Mouse (Mus musculus) gastrocnemius, postnatal 25 days (tissue): ENCODE results near the gene Pms2. TPM values are rescaled to one million over a fixed set of nuclear protein-coding genes. Genes with fewer than 3 reads are reported as not detected.

Experiments used
- DNase-seq: peaks from one replicate; pipeline ENCODE4 v3.0.0; 2022
- long read RNA-seq, 2 experiments: library from polyadenylated mRNA; stranded (forward); transcript quantifications; one replicate each; pipeline ENCODE4 v2.0.0; 2021
- total RNA-seq, 2 experiments: library from RNA; stranded (reverse); gene quantifications; 1 replicate in 1 of 2; 2 replicates in 1 of 2; pipeline ENCODE4 v1.2.3; 2021

Gene Pms2
- 1 to 10 TPM; 4.9 to 7.0 TPM for total RNA-seq
- long read RNA-seq, experiment 1, full-length matches to known transcripts, result 2 of 7 reads
- long read RNA-seq, experiment 1, partial matches to known transcripts, result 2 of 7 reads
- long read RNA-seq, experiment 1, other reads (novel, unspliced or antisense), result 3 of 7 reads
- long read RNA-seq, experiment 2, full-length matches to known transcripts, result 4 of 5 reads
- long read RNA-seq, experiment 2, partial matches to known transcripts, result 1 of 5 reads
- long read RNA-seq, experiment 2, other reads (novel, unspliced or antisense), result 0 of 5 reads

- DNase-seq, result peak; percentile 96
These were observed at the start of gene Pms2, which contains the start of gene Aimp2 for GRCm38 (mm10) chr5:143909417-143910400. Gene Pms2, plus strand, starts transcription at chr5:143909964. Gene Aimp2, minus strand, starts transcription at chr5:143909847.

GRCm38 (mm10) chr5:143871547-143872169, 38.1 kb upstream of the Pms2 start:
- no peak for DNase-seq

- DNase-seq, result no peak
These were observed 35.2 kb upstream of the Pms2 start for GRCm38 (mm10) chr5:143874571-143874970.

GRCm38 (mm10) chr5:143885274-143885673, 24.5 kb upstream of the Pms2 start:
- DNase-seq, result no peak

GRCm38 (mm10) chr5:143890741-143891140, 19.0 kb upstream of the Pms2 start:
- no peak for DNase-seq

- no peak for DNase-seq
These were observed 17.4 kb upstream of the Pms2 start for GRCm38 (mm10) chr5:143892255-143892886.

GRCm38 (mm10) chr5:143893396-143893795, 16.4 kb upstream of the Pms2 start:
- DNase-seq, result no peak

GRCm38 (mm10) chr5:143897635-143898330, 12.0 kb upstream of the Pms2 start, which contains the start of gene Ankrd61:
Gene Ankrd61, minus strand, starts transcription at chr5:143897685.
- no peak for DNase-seq

- DNase-seq, result peak; percentile 90
These were observed 7.7 kb upstream of the Pms2 start for GRCm38 (mm10) chr5:143902111-143902510.

- DNase-seq, result no peak
These were observed 6.0 kb upstream of the Pms2 start for GRCm38 (mm10) chr5:143903813-143904212.

GRCm38 (mm10) chr5:143906429-143906828, 3.3 kb upstream of the Pms2 start:
- DNase-seq, result no peak

- no peak for DNase-seq
These were observed 838 bp upstream of the Pms2 start for GRCm38 (mm10) chr5:143908926-143909325.

- DNase-seq, result no peak
These were observed 6.5 kb downstream of the Pms2 start for GRCm38 (mm10) chr5:143916221-143916620.

GRCm38 (mm10) chr5:143917418-143917817, 7.7 kb downstream of the Pms2 start:
- peak; percentile 32 for DNase-seq

- DNase-seq, result no peak
These were observed 8.4 kb downstream of the Pms2 start for GRCm38 (mm10) chr5:143918120-143918519.

GRCm38 (mm10) chr5:143924781-143925452, 15.2 kb downstream of the Pms2 start:
- DNase-seq, result no peak

- no peak for DNase-seq
These were observed 18.1 kb downstream of the Pms2 start, which contains the start of gene Gm42421 for GRCm38 (mm10) chr5:143927875-143928274. Gene Gm42421, plus strand, starts transcription at chr5:143928175.

- no peak for DNase-seq
These were observed 19.5 kb downstream of the Pms2 start for GRCm38 (mm10) chr5:143929291-143929690.

- no peak for DNase-seq
These were observed 20.9 kb downstream of the Pms2 start for GRCm38 (mm10) chr5:143930656-143931055.

- DNase-seq, result no peak
These were observed 22.3 kb downstream of the Pms2 start for GRCm38 (mm10) chr5:143931863-143932580.
